Mouse (Mus musculus) olfactory bulb, adult 2 months (tissue): ENCODE measurements at regions not wholly inside any gene's neighbourhood (a gene's known extent, or its start where the extent isn't known, plus 50 kb on each side); places are given as distances from the start of the nearest gene placed in this dataset.

Experiments used
- H3K27ac ChIP-seq: fragments of 200-500 bp; 2 replicates; pipeline ENCODE4 v1.5.1; 2012; ENCODE audit warnings: low read depth, low read length; ENCODE audit not compliant: insufficient read depth
- H3K4me1 ChIP-seq: fragments of 200-500 bp; 2 replicates; pipeline ENCODE4 v1.6.1; 2012; ENCODE audit warnings: low read length; ENCODE audit not compliant: control insufficient read depth, insufficient read depth
- H3K4me3 ChIP-seq: fragments of 200-500 bp; 2 replicates; pipeline ENCODE4 v1.5.1; 2012; ENCODE audit warnings: mild to moderate bottlenecking, low read depth, low read length, moderate library complexity; ENCODE audit not compliant: insufficient read depth
- CTCF ChIP-seq: fragments of 200-500 bp; IDR thresholded peaks from 2 replicates; pipeline ENCODE4 v1.5.1; 2012; ENCODE audit warnings: low read depth, mild to moderate bottlenecking, low read length, moderate library complexity; ENCODE audit not compliant: insufficient read depth
- POLR2A ChIP-seq: fragments of 200-500 bp; IDR thresholded peaks from 2 replicates; pipeline ENCODE4 v1.6.1; 2012; ENCODE audit warnings: mild to moderate bottlenecking, low read depth, low read length, moderate library complexity; ENCODE audit not compliant: insufficient read depth
- WGBS: fragments of 180-500 bp; shearing (Covaris S2); methylation state at CpG from one replicate; pipeline ENCODE4 v1.1.7; 2018; 5-methylcytosine and 5-hydroxymethylcytosine counted together

DNA sequence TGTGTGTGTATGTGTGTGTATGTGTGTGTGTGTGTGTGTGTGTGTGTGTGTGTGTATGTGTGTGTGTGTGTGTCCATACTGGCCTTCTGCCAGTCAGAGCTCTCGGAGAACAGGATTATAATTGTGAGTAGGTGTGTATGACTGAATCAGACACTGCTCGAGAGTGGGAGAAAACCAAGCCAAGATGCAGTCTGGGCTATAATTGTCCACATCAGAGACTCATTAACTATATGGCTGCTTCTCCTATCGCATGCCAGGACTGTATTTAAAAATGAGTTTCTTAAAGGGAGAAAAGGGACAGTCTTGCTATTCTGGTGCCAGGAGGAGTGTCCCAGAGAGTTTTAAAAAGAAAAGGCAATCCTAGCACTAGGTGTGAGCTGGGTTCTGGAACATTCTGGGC is 58.7 kb upstream of the Adpgk start:
- Histone ChIP-seq H3K27ac (no peak overlapping the region), H3K4me1 (no peaks in the 10 kb centered on the region), H3K4me3 (no peak overlapping the region)
- TF ChIP-seq CTCF (no peak), POLR2A (no peak)
- 19% methylated on average over 3 of the region's 3 CpGs for WGBS

DNA sequence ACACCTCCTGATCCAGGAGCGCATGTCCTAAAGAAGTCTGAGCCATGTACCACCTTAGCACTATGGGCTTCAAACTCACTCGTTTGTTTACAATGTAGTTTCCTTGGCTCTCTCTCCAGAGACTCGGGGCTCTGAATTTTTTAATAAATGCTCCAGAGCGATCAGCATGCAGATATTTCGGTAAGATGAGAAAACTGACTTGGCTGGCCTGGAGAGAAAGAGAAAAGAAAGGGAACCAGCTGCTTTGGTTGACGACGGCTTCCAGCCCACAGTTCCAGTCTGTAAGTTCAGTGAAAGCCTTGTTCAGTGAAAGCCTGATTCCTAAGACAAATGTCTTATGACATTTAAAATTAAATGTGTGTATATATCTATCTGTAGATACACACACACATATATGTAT is 59.4 kb upstream of the Adpgk start:
- 41% methylated on average over 7 of the region's 7 CpGs for WGBS
- H3K4me3 ChIP-seq, result no peak overlapping the region
- no peak overlapping the region for H3K27ac ChIP-seq
- TF ChIP-seq POLR2A (no peak), CTCF (no peak)
- H3K4me1 ChIP-seq, result no peaks in the 10 kb centered on the region

DNA sequence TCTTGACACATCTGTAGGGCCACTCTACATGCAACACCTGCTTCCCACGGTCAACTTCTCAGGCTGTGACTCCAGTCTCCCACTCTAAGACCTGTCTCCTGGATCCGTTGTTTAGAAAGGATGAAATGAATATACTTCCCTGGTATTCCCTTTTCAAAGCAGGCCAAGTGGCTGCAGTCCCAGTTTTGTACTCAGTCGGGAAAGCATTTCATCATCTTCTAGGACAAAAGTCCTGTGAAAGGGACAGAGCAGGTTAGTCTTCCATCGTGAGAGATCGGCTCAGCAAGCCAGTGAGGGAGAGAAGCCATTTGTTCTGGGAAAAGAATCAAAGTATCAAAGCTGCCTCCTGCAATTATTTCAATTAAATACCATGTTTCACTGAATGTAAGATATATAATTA is 60.2 kb upstream of the Adpgk start:
- no peak overlapping the region for H3K4me3 ChIP-seq

DNA sequence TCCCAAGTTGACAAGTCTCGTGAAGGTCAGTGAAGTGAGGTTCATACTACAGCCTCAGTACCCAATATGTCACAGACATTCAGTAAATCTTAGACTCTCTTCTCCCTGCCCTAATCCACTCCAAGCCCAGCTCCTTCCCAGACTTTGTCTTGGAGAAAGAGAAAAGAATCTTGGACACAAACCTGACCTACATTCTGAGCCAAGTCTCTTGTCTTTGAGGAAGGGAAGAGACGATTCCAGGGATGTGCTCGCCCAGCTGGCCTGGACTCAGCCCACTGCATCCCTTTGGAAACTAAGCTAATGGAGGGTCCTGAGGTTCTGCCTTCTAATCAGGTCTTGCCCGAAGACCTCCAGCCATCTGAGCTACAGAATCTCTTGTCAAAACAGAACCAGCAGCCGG is 61.2 kb upstream of the Adpgk start:
- no peak overlapping the region for H3K27ac ChIP-seq
- H3K4me1 ChIP-seq, result no peaks in the 10 kb centered on the region
- WGBS, result 67% methylated on average over 5 of the region's 5 CpGs
- TF ChIP-seq POLR2A, result no peak
- no peak for TF ChIP-seq CTCF
- no peak overlapping the region for H3K4me3 ChIP-seq

More for the DNA sequence above, 60.2 kb upstream of the Adpgk start:
- Histone ChIP-seq H3K27ac (no peak overlapping the region), H3K4me1 (no peaks in the 10 kb centered on the region)
- no peak for TF ChIP-seq CTCF
- no peak for TF ChIP-seq POLR2A
- 48% methylated on average over 5 of the region's 5 CpGs for WGBS

DNA sequence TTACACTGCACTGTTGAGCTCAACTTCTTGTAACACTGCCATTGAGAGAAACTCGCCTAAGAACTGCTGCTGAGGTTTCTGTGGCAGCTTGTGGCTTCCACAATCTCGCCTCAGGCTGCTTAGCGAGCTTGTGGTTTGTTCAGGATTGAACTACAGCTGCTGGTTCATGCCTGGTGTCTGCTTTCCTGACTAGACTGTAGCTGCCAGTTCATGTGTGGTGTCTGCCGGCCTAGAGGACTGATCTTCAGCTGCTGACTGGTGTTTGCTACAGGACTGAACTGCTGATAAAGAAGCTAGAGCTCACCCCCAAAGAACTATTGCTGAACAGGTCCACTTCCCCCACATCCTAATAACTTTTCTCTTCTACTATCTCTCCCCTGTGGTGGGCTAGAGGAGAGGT is 63.4 kb upstream of the Adpgk start:
- no peaks in the 10 kb centered on the region for H3K4me1 ChIP-seq
- H3K27ac ChIP-seq, result no peak overlapping the region
- WGBS, result 90% methylated on average over 4 of the region's 4 CpGs
- no peak overlapping the region for H3K4me3 ChIP-seq
- no peak for TF ChIP-seq CTCF
- no peak for TF ChIP-seq POLR2A

DNA sequence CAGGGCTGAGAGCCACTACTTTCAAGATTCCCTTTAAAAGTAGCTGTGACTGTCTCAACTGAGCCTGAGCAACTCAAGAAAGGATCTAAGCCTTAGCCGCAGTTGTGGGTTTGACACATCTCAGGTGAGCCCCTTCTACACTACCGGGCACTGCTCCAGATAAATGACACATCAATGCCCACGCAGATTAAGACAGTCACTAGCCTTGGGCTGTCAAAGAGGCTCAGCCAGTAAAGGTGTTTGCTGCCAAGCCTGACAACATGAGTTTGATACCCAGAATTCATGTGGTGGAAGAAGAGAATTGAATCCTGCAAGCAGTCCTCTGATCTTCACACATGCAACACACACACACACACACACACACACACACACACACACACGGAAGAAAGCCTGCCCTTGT is 65.0 kb upstream of the Adpgk start:
- Histone ChIP-seq H3K27ac (no peak overlapping the region), H3K4me3 (no peak overlapping the region), H3K4me1 (no peaks in the 10 kb centered on the region)
- WGBS, result 88% methylated on average over 4 of the region's 4 CpGs
- TF ChIP-seq CTCF (no peak), POLR2A (no peak)

DNA sequence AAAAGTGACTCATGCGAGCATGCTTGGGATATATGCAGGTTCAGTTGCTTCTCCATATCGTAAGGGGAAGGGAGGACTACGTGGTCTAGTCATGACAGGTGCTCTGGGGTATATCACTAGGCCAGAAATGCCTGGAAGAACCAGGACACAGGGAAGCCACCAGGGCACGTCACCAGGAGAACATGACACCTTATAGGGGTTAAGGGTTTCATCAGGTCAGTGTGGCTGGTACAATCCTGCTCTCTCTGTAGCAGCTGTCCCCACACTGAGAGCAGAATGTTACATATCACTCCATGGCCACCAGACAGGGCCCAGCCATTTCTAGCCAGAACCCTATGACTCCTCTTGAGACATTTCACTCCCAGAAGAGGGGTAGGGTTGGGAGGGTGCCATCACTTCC is 72.1 kb upstream of the Adpgk start:
- Histone ChIP-seq H3K4me1 (no peaks in the 10 kb centered on the region), H3K4me3 (no peak overlapping the region), H3K27ac (no peak overlapping the region)
- TF ChIP-seq POLR2A, result no peak
- no peak for TF ChIP-seq CTCF
- WGBS, result 93% methylated on average over 4 of the region's 4 CpGs

DNA sequence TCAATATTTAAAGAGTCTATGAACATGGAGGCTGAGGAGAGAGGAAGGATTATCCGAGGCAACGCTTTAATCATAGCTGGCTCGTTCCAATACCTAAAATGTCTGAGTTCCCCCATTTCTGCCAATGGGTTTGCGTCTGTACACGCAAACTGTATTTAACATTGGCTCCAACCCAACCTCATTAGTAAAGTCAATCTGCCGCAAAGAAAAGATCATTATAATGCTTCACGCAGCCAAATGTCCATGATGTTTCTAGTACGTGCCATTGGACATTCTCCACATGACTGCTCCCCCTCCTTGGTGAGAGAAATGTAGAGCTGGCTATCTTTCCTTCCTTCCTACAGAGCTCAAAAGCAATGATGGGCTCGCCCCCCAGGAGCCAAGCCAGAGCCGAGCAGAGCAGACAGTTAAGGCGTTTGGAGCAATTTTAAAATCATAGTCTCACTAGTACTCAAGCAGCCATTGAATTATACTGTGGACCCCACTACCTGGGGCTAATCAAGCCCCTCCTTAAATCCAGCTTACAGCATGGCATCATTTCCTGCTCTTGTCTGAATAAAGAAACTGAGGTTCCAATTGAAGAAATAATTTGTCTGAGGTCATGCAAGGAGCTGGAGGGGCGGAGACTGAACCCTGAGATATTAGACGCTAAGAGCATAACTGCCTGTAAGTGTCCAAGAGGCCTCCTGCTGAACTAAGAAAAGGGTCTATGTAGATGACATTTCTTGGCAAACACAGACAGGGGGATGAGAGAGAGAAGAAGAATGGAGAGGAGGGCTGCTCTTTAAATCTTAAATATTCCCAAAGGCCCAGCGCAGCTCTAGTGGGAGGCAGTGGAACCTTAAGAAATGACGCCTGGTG is 88.5 kb upstream of the Adpgk start:
- Histone ChIP-seq H3K4me3 (no peak overlapping the region), H3K4me1 (peaks cover 9% of the 10 kb centered on the region), H3K27ac (no peak overlapping the region)
- WGBS, result 62% methylated on average over 15 of the region's 15 CpGs
- TF ChIP-seq POLR2A, result no peak
- TF ChIP-seq CTCF, result no peak

DNA sequence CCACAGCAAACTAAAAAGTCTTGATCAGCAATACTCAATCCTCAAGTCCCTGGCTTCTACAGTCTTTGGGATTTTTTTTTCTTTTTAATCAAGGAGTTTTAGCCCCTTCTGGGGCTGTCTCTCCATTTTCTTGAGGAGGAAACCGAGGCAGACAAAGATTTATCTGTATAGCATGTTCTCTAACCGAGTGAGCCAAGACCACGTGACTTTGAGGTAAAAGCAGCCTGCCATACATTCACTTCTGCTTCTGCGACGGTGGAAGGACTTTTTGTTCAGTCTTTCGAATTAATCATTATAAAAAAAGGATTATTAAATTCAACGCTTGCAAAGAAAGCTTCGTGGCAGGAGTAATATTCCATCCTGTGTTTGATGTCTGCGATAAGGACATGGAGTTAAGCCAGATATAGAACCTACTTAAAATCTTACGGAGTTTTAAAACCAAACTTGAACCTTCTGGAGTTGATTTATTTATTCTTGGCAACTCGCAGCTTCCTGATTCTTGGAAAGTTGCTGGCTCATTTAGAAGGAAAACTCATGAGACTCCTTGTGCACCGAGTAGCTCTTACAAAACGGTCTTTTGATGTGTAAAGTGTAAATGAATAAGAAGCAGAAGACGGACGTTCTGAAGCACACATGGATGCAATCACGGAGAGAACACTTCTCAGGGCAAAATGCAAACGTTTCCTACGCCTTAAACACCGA is 91.7 kb upstream of the Adpgk start:
- Histone ChIP-seq H3K4me3 (no peak overlapping the region), H3K27ac (no peak overlapping the region)
- 37% methylated on average over 19 of the region's 19 CpGs for WGBS

More for the DNA sequence above, 91.7 kb upstream of the Adpgk start:
- no peak for TF ChIP-seq CTCF
- no peak for TF ChIP-seq POLR2A
- peaks cover 14% of the 10 kb centered on the region for H3K4me1 ChIP-seq
